19 mouse cellular contexts compared by ENCODE assay signal in genomic region chr19:57267531-57267930, GRCm38 (mm10).
"Had no signal": no experiment of that assay in that cellular context is flagged by ENCODE, and none has a peak within 500 bp of the region (broad histone marks: within the 10 kb centered on the region; RNA-seq: fewer than 3 reads in every experiment).

No protein-coding gene starts in this region.

- H3K4me2 ChIP-seq: liver, embryonic 11.5 days; lung, embryonic 15.5 days; midbrain, embryonic 11.5 days; midbrain, embryonic 15.5 days; neural tube, embryonic 12.5 days; neural tube, embryonic 15.5 days; stomach, embryonic 15.5 days had no signal

- H3K27ac ChIP-seq: kidney, postnatal 0 days; layer of hippocampus, adult 2 months; liver, embryonic 14.5 days; lung, embryonic 15.5 days; midbrain, embryonic 15.5 days; neural tube, embryonic 12.5 days; neural tube, embryonic 15.5 days; stomach, embryonic 15.5 days had no signal

- H3K9ac ChIP-seq: liver, embryonic 14.5 days; liver, postnatal 0 days; lung, embryonic 15.5 days; midbrain, embryonic 15.5 days; neural tube, embryonic 12.5 days; neural tube, embryonic 15.5 days; stomach, embryonic 15.5 days had no signal

- H3K36me3 ChIP-seq: lung, embryonic 15.5 days; midbrain, embryonic 15.5 days; neural tube, embryonic 12.5 days; neural tube, embryonic 15.5 days; stomach, embryonic 15.5 days had no signal

- H3K9me3 ChIP-seq: lung, embryonic 15.5 days; midbrain, embryonic 15.5 days; neural tube, embryonic 12.5 days; neural tube, embryonic 15.5 days; stomach, embryonic 15.5 days had no signal

- ATAC-seq: liver, postnatal 0 days; midbrain, embryonic 15.5 days had no signal

- H3K4me3 ChIP-seq: layer of hippocampus, adult 2 months; lung, embryonic 15.5 days; midbrain, embryonic 15.5 days; neural tube, embryonic 12.5 days; neural tube, embryonic 15.5 days; stomach, embryonic 15.5 days had no signal

- DNase-seq: layer of hippocampus, adult 9-11 months; liver, postnatal 0 days; lung, postnatal 14 days; lung, postnatal 4 days; right cerebral cortex, adult 18-20 months; right cerebral cortex, postnatal 14 days; spleen, adult 18-20 months; thymus, adult 18-20 months; thymus, postnatal 36 days had no signal

- H3K27me3 ChIP-seq: midbrain, embryonic 15.5 days; neural tube, embryonic 12.5 days; neural tube, embryonic 15.5 days; stomach, embryonic 15.5 days had no signal
